Mouse (Mus musculus): ENCODE measurements at regions not wholly inside any gene's neighbourhood (a gene's known extent, or its start where the extent isn't known, plus 50 kb on each side); places are given as distances from the start of the nearest gene placed in this dataset.

DNA sequence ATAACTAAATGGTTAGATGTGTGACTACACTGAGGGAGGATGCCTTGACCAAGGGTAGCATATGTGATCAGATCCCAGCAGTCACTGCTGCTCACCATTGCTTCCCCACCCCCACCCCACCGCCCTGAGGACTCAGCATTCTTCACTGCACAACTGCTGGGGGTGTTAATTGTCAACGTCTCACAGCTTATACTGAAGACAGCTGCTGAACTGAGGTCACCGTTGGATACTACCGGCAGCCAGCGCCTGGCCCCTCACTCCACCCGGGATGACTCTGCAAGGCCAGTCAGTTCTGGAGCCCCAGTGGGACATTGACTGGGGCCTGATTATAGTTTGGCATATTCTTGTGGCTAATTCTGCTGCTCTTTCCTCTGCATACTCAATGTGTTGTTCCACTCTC lies 87.0 kb upstream of the 1700024P04Rik start:
- Histone ChIP-seq H3K4me1 (peaks cover 9% of the 10 kb centered on the region), H3K9ac (no peak overlapping the region), H3K4me2 (no peak overlapping the region), H3K9me3 (replicated peaks) (no peaks in the 10 kb centered on the region), H3K36me3 (no peaks in the 10 kb centered on the region), H3K27ac (peak overlapping the region; percentile 52), H3K4me3 (replicated peaks) (no peak overlapping the region), H3K27me3 (no peaks in the 10 kb centered on the region)
- ATAC-seq (replicated peaks; ENCODE audit: low FRiP score) = peak; percentile 87
- WGBS = 27% methylated on average over 6 of the region's 6 CpGs

DNA sequence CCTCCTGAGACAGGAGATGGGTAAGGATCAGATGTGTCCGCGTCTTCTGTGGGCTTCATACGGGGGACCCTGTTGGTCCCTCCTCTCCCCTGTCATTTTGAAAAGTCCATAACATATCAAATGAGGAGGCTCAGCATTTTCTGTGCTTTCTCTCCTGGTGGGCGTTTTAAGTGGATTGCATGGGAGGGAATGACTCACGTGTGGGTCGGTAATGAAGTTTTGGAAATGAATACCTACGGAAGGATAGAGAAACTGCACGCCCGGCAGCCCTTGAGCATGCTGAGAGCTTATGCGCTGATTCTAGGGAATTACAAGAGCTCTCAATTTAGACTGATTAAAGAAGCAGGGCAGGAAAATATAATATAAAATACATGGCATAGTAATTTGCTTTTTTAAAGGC lies 85.4 kb upstream of the 1700024P04Rik start:
- Histone ChIP-seq H3K27ac (no peak overlapping the region), H3K4me3 (replicated peaks) (no peak overlapping the region), H3K27me3 (no peaks in the 10 kb centered on the region), H3K4me1 (peaks cover 9% of the 10 kb centered on the region), H3K9ac (no peak overlapping the region), H3K9me3 (replicated peaks) (no peaks in the 10 kb centered on the region), H3K4me2 (no peak overlapping the region), H3K36me3 (no peaks in the 10 kb centered on the region)
- 79% methylated on average over 10 of the region's 10 CpGs for WGBS
- ATAC-seq (replicated peaks; ENCODE audit: low FRiP score) = no peak

DNA sequence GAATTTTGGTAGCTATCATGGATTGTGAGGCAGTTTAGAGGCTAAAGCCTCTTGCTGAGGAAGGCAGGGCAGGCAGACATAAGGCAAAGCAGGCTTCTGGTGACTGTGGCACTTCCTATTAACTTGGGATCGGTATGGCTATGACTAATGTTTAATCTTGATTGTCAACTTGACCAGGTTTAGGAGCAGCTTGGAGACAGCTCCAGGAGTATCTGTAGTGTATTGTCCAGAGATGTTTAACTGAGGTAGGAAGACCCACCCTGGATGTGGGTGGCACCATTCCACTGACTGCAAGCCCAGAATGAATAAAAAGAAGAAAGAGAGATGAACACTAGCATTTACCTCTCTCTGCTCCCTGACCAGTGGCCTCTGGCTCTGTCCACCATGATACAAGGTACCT lies 83.1 kb upstream of the 1700024P04Rik start:
- H3K4me1 ChIP-seq = peaks cover 19% of the 10 kb centered on the region
- no peak overlapping the region for H3K27ac ChIP-seq
- no peaks in the 10 kb centered on the region for H3K27me3 ChIP-seq
- H3K4me3 ChIP-seq (replicated peaks) = no peak overlapping the region
- WGBS = 76% methylated on average over 1 of the region's 1 CpGs
- H3K9ac ChIP-seq = no peak overlapping the region
- ATAC-seq (replicated peaks; ENCODE audit: low FRiP score) = no peak
- no peaks in the 10 kb centered on the region for H3K9me3 ChIP-seq (replicated peaks)
- H3K4me2 ChIP-seq = no peak overlapping the region
- H3K36me3 ChIP-seq = no peaks in the 10 kb centered on the region

DNA sequence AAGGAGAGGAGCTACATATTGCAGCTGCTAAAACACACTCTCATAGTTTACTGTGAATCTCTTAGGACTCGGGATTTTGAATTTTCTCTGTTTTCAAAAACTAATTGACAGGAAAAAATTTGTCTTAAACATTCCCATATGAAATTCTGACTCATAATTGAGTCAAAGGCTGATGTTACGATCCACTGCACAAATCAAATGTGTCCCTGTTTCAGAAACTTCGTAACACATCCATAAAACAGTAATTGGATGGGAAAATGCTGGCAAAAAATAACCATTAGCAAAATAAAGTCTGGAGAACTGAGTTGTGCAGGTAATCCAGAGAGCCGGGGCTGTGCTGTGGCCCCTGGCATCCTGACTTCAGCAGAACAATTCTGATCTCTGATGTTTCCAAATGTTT lies 79.1 kb upstream of the 1700024P04Rik start:
- no peak overlapping the region for H3K4me2 ChIP-seq
- peaks cover 10% of the 10 kb centered on the region; the same call in 1 of the 2 replicates for H3K4me1 ChIP-seq
- H3K4me3 ChIP-seq (replicated peaks) = no peak overlapping the region
- no peaks in the 10 kb centered on the region for H3K27me3 ChIP-seq
- no peaks in the 10 kb centered on the region for H3K9me3 ChIP-seq (replicated peaks)
- no peak overlapping the region for H3K9ac ChIP-seq
- 59% methylated on average over 4 of the region's 4 CpGs for WGBS
- no peaks in the 10 kb centered on the region for H3K36me3 ChIP-seq
- H3K27ac ChIP-seq = 0 out of 2 replicates have a peak overlapping the region, but pooled peaks have one; percentile 1
- no peak for ATAC-seq (replicated peaks; ENCODE audit: low FRiP score)

DNA sequence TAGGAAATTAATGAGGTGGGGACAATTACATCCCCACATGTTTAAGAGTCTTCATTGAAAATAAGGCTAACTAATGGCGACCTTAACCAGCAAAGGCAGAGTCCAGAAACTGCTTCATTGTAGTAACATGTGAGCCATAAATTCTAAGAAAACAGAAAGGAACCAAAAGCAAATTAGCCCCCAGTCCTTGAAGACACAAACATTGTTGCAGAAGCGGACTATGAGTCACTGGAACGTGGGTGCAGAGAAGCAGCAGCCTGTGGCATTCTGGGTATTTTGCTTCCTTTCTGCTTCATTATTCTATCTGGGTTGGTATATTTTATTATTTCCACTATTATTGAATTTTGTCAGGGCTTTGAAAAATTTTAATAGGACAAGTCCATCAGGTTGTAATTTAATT lies 78.6 kb upstream of the 1700024P04Rik start:
- Histone ChIP-seq H3K4me3 (replicated peaks) (no peak overlapping the region), H3K36me3 (no peaks in the 10 kb centered on the region), H3K27me3 (no peaks in the 10 kb centered on the region), H3K4me2 (no peak overlapping the region), H3K9ac (no peak overlapping the region), H3K27ac (0 out of 2 replicates have a peak overlapping the region, but pooled peaks have one; percentile 23), H3K4me1 (peaks cover 10% of the 10 kb centered on the region; the same call in 1 of the 2 replicates), H3K9me3 (replicated peaks) (no peaks in the 10 kb centered on the region)
- WGBS = 28% methylated on average over 3 of the region's 3 CpGs
- ATAC-seq (replicated peaks; ENCODE audit: low FRiP score) = no peak

DNA sequence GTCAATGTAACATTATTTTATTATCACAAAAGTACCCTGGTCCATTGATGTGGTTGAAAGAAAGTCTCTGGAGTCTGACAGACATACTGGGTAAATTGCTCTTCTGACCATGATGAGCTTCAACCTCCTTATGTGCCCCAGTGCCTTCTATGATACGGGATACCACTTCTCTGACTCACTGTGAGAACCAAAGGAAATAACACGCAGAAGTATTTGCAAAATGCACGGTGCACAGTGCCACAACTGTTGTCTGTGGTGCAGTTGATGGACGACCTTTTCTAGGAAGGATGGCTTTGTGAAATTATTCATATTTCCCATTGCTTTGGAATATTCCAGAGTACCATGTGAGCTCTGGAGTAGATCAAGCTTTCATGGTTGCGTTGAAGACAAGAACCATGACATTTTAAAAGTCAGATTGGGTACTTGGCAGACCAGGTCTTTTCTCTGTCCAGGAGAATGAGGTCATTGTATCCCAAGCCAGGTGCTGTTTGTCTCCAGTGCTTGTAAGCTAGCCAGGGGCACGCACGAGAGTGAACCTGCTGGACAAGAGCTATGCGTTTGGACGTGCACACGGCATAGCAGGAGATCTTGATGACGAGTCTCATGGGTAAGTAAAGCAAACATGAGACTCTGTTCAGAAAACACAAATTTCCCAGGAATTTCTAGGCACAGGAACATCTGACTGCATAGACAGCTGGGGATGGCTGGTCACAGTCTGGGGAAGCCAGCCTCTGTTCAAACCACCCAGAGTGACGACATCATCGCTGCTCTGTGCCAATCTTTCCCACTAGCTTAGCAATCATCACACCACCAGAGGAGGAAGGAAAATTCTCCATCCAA lies 74.0 kb upstream of the 1700024P04Rik start:
- H3K9ac ChIP-seq = no peak overlapping the region
- 80% methylated on average over 13 of the region's 13 CpGs for WGBS
- no peak for ATAC-seq (replicated peaks; ENCODE audit: low FRiP score)

DNA sequence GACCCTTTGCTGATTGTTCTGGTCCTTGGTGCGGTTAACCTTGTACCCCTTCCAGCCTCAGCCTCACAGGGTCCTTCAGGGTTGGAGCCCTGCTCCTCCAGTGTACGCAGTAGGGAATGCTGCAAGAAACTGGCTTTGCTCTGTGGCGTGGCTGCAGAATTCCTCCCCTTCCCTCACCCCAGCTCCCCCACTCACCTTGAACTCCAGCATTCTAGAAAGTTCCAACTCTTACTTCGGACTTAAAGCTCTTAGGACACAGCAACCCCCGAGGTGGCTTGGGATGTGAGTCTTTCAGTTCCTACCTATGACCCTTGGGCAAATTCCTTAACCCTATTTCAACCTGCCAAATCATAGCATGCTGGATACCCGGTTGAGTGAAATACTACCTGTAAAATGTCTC lies 73.3 kb upstream of the 1700024P04Rik start:
- no peaks in the 10 kb centered on the region for H3K9me3 ChIP-seq (replicated peaks)
- H3K27ac ChIP-seq = no peak overlapping the region
- H3K4me1 ChIP-seq = peaks cover 8% of the 10 kb centered on the region
- no peaks in the 10 kb centered on the region for H3K36me3 ChIP-seq
- no peak overlapping the region for H3K4me2 ChIP-seq
- H3K9ac ChIP-seq = no peak overlapping the region
- WGBS = 81% methylated on average over 6 of the region's 6 CpGs
- H3K4me3 ChIP-seq (replicated peaks) = no peak overlapping the region
- no peaks in the 10 kb centered on the region for H3K27me3 ChIP-seq
- no peak for ATAC-seq (replicated peaks; ENCODE audit: low FRiP score)

More for the DNA sequence above, 74.0 kb upstream of the 1700024P04Rik start:
- Histone ChIP-seq H3K4me1 (peaks cover 12% of the 10 kb centered on the region), H3K4me2 (no peak overlapping the region), H3K4me3 (replicated peaks) (no peak overlapping the region), H3K36me3 (no peaks in the 10 kb centered on the region), H3K27me3 (no peaks in the 10 kb centered on the region), H3K9me3 (replicated peaks) (no peaks in the 10 kb centered on the region), H3K27ac (no peak overlapping the region)

DNA sequence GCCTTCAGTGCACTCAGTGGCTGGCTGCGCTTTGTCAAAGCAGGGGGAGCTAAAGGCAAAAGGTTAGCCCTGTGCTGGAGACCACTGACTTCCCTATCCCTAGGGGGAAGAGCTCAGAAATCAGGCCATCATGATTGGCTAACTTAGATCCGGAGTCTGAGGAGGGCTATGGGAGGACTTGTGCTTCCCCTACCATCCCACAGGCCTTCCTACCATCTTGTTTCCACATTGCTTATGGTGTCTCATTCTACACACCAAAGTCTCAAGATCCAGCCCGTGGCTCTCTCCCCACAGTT lies 72.9 kb upstream of the 1700024P04Rik start:
- WGBS = 73% methylated on average over 3 of the region's 3 CpGs
- Histone ChIP-seq H3K27ac (no peak overlapping the region), H3K27me3 (no peaks in the 10 kb centered on the region), H3K9me3 (replicated peaks) (no peaks in the 10 kb centered on the region), H3K4me1 (peaks cover 5% of the 10 kb centered on the region), H3K9ac (no peak overlapping the region), H3K4me2 (no peak overlapping the region), H3K36me3 (no peaks in the 10 kb centered on the region), H3K4me3 (replicated peaks) (no peak overlapping the region)
- no peak for ATAC-seq (replicated peaks; ENCODE audit: low FRiP score)

DNA sequence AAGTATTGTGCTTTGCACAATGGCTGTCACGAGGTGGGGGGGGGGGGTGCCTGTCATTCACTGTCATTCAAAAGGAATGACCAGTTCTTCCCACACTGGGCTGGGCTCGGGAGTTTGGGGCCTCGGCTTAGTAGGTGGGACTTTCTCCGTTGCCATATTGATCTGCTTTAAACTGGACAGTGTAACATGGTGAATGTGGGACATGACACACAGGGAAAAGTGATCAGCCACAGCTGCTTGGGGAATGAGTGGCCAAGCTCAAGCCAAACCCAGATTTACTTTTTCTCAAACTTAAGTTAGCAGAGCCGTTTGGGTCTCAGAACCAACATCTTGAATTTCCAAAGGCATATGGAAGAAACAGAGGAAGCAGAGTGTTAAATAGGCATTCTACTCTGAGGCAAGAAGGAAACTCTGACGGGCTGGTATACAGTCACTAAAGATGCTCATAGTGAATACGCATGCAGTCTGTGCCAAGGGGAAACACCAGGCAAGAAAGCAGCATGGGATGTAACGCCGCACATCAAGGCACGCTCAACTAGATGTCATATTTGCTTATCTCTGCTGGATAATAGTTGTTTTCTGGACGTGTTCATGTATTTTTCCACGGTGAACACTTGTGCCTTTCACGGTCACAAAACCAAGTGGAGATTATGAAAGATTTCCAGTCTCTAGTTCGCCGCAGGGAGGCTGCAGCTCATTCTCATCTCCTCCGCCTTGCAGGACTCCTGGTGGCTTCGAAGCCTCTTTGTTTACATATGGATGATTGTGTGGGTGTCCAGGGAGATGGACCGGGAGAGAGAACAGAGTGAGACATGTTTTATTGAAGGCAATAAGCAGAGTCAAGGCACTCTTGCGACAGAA lies 72.3 kb upstream of the 1700024P04Rik start:
- Histone ChIP-seq H3K4me2 (no peak overlapping the region), H3K4me1 (peaks cover 5% of the 10 kb centered on the region), H3K27me3 (no peaks in the 10 kb centered on the region), H3K9me3 (replicated peaks) (no peaks in the 10 kb centered on the region), H3K27ac (no peak overlapping the region), H3K4me3 (replicated peaks) (no peak overlapping the region), H3K9ac (no peak overlapping the region), H3K36me3 (no peaks in the 10 kb centered on the region)
- WGBS = 71% methylated on average over 19 of the region's 19 CpGs
- ATAC-seq (replicated peaks; ENCODE audit: low FRiP score) = no peak

DNA sequence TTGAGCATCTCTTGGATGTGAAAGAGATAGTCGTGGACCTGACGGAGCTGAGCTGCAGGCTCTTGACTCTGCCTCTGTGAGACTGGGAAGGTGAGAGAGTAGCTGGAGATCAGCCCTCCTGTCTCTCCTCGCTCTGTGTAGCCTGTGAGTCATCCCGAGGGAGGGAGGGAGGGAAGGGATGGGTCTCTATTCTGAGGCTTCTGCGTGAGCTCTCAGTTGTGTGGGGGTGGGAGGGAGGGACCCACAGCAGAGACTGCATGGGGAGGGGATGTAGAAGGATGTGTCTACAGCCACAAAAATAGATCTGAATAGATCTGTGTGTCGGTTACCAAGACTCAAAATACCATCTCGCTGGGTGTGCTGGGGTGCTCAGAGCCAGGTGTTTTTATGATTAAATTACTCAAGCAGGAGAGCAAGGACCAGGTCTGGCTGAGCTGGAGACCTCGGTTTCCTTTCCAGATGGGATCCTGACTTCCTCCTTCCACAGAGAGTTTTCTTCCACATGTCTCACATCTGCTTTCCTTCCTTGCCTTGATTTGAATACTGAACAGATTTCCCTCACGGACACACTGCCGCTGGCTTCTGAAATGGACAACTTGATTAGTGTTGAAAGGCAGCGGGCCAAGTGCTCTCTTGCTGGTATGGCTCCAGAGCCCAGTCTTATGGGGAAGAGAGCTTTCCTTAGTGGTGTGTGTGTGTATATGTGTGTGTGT lies 71.4 kb upstream of the 1700024P04Rik start:
- 39% methylated on average over 11 of the region's 11 CpGs for WGBS
- no peak for ATAC-seq (replicated peaks; ENCODE audit: low FRiP score)
- Histone ChIP-seq H3K4me1 (peaks cover 5% of the 10 kb centered on the region), H3K36me3 (no peaks in the 10 kb centered on the region), H3K27me3 (no peaks in the 10 kb centered on the region), H3K9ac (no peak overlapping the region), H3K4me2 (no peak overlapping the region), H3K27ac (no peak overlapping the region), H3K9me3 (replicated peaks) (no peaks in the 10 kb centered on the region), H3K4me3 (replicated peaks) (no peak overlapping the region)

DNA sequence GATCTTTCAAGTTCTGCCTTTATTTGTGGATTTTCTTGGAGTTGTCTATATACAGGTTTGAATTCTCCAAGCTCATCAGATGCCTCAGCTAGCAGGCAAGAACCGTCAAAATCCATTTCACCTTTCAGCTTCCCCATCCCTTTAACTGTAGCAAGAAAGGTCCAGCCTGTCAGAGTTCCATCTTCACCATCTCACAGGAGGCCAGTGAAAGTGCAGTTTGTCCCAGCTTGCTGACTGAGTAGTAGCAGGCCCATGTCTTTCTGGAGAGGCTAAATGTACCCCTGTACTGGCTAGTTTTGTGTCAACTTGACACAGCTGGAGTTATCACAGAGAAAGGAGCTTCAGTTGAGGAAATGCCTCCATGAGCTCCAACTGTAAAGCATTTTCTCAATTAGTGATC lies 67.7 kb upstream of the 1700024P04Rik start:
- ATAC-seq (replicated peaks; ENCODE audit: low FRiP score) = no peak
- H3K27ac ChIP-seq = no peak overlapping the region
- no peak overlapping the region for H3K4me2 ChIP-seq
- no peaks in the 10 kb centered on the region for H3K9me3 ChIP-seq (replicated peaks)
- H3K4me3 ChIP-seq (replicated peaks) = no peak overlapping the region
- no peaks in the 10 kb centered on the region for H3K27me3 ChIP-seq
- H3K4me1 ChIP-seq = peaks cover 5% of the 10 kb centered on the region
- no peak overlapping the region for H3K9ac ChIP-seq
- WGBS = 95% methylated on average over 1 of the region's 1 CpGs
- H3K36me3 ChIP-seq = no peaks in the 10 kb centered on the region

DNA sequence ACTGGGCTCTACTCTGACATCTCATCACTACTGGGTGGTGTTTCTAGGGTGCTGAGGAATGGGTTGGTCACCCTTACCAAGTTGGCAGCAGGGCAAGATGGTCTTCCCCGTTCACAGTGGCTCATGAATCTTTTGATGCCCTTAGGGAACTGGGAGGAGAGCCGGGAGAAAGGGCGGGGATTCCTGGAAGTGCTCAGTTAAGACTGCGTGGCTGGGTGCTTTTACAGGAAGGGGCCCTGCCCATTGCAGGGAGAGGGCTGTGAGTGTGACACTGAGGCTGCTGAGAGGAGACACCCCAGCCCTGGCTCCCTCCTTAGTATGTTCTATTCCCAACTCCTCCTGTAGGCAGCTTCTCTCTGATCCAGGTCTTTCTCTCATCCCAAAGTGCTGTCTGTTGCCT lies 65.3 kb upstream of the 1700024P04Rik start:
- WGBS = 22% methylated on average over 4 of the region's 4 CpGs
- ATAC-seq (replicated peaks; ENCODE audit: low FRiP score) = no peak
- no peak overlapping the region for H3K9ac ChIP-seq

More for the DNA sequence above, 65.3 kb upstream of the 1700024P04Rik start:
- Histone ChIP-seq H3K9me3 (replicated peaks) (no peaks in the 10 kb centered on the region), H3K4me2 (no peak overlapping the region), H3K4me3 (replicated peaks) (no peak overlapping the region), H3K27ac (no peak overlapping the region), H3K36me3 (no peaks in the 10 kb centered on the region), H3K4me1 (no peaks in the 10 kb centered on the region), H3K27me3 (no peaks in the 10 kb centered on the region)
